Mouse (Mus musculus) lung, adult 2 months (tissue): ENCODE data around the gene Spaca4.

Source experiments
- CTCF ChIP-seq: fragments of 200-500 bp; IDR thresholded peaks from 2 replicates; pipeline ENCODE4 v1.5.1; 2011; ENCODE audit warnings: mild to moderate bottlenecking, low read length, control low read depth; ENCODE audit not compliant: insufficient read depth
- POLR2A ChIP-seq: fragments of 200-500 bp; IDR thresholded peaks from 2 replicates; pipeline ENCODE4 v1.6.1; 2011; ENCODE audit warnings: low read depth, mild to moderate bottlenecking, control low read depth, low read length, borderline replicate concordance; ENCODE audit errors: extremely low read depth

DNA sequence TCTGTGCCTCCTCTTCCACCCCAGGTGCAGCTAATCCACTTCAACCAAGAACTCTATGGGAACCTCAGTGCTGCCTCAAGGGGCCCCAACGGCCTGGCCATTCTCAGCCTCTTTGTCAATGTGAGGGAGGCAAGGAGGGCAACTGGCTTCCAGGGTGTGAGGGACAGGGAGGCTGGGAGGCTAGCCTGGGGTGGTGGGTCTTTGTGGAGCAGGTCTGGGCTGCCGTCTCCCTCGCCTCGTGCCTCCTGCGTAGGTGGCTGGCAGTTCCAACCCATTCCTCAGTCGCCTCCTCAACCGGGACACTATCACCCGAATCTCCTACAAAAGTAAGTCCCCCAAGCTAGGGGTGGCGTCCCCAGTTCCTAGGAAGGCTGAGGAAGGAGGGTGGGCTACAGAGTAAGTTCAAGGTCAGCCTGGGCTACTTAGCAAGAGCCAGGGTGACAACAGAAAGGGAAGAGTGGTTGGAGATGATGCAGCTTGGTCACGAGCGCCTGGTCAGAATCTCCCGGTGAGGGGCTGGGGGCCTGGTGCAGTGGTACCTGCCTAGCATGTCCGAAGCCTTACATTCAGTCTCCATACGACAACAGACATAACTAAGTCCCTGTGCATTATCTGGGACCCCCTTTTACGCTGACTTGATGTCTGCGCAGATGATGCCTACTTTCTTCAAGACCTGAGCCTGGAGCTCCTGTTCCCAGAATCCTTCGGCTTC, 22.6 kb downstream of the Spaca4 start:
- no peak for TF ChIP-seq POLR2A
- TF ChIP-seq CTCF, result no peak
